Mouse (Mus musculus) limb, embryonic 14.5 days (tissue): ENCODE data around the gene Iqck. TPM values are rescaled to one million over a fixed set of nuclear protein-coding genes. Genes with fewer than 3 reads are reported as not detected.

Experiments used
- ATAC-seq: fragments of 200-750 bp; cut with Nextera tagmentation; 2 replicates; pipeline ENCODE4 v1.8.0; 2017; ENCODE audit warnings: low read depth, moderate number of reproducible peaks, moderate TSS enrichment; ENCODE audit not compliant: low FRiP score
- DNase-seq: peaks from one replicate; pipeline ENCODE4 v3.0.0-alpha.2; 2015; ENCODE audit warnings: low spot score
- H3K27ac ChIP-seq: fragments of 300-500 bp; sonication (generic); replicated peaks from 2 replicates; pipeline ENCODE4 v1.5.1; 2014; ENCODE audit warnings: low read depth, mild to moderate bottlenecking, low read length, moderate library complexity, mixed read lengths
- H3K27me3 ChIP-seq: fragments of 300-500 bp; sonication (generic); 2 replicates; pipeline ENCODE4 v1.6.1; 2014; ENCODE audit warnings: low read length, mixed read lengths; ENCODE audit not compliant: control insufficient read depth, insufficient read depth
- H3K36me3 ChIP-seq: fragments of 300-500 bp; sonication (generic); 2 replicates; pipeline ENCODE4 v1.6.1; 2014; ENCODE audit warnings: mild to moderate bottlenecking, low read length, moderate library complexity, mixed read lengths; ENCODE audit not compliant: control insufficient read depth, insufficient read depth
- H3K4me1 ChIP-seq: fragments of 300-500 bp; sonication (generic); 2 replicates; pipeline ENCODE4 v1.6.1; 2014; ENCODE audit warnings: antibody characterized with exemption, low read length, mixed read lengths; ENCODE audit not compliant: control insufficient read depth, insufficient read depth
- H3K4me2 ChIP-seq: fragments of 300-500 bp; sonication (generic); replicated peaks from 2 replicates; pipeline ENCODE4 v1.6.1; 2014; ENCODE audit warnings: low read depth, mild to moderate bottlenecking, low read length, moderate library complexity; ENCODE audit not compliant: severe bottlenecking
- H3K4me3 ChIP-seq: fragments of 300-500 bp; sonication (generic); replicated peaks from 2 replicates; pipeline ENCODE4 v1.5.1; 2014; ENCODE audit warnings: low read length
- H3K9ac ChIP-seq: fragments of 300-500 bp; sonication (generic); 2 replicates; pipeline ENCODE4 v1.6.1; 2014; ENCODE audit warnings: mild to moderate bottlenecking, low read depth, low read length, moderate library complexity; ENCODE audit not compliant: severe bottlenecking
- H3K9me3 ChIP-seq: fragments of 300-500 bp; sonication (generic); 2 replicates; pipeline ENCODE4 v1.6.1; 2016; ENCODE audit warnings: low read length; ENCODE audit not compliant: control insufficient read depth
- POLR2A ChIP-seq: fragments of 200-500 bp; IDR thresholded peaks from 2 replicates; pipeline ENCODE4 v1.8.0; 2012; ENCODE audit warnings: inconsistent platforms, mild to moderate bottlenecking, moderate library complexity, borderline replicate concordance; ENCODE audit not compliant: insufficient read depth, insufficient read length; ENCODE audit errors: extremely low read depth
- WGBS: fragments of 180-500 bp; shearing (Covaris S2); extraction: QIAGEN DNeasy Blood & Tissue Kit; methylation state at CpG from one replicate; pipeline ENCODE4 v1.1.7; 2014; 5-methylcytosine and 5-hydroxymethylcytosine counted together
- polyA plus RNA-seq, 2 experiments: library from polyadenylated mRNA; depleted of rRNA in 1 of 2; stranded (reverse) in 1 of 2; unstranded in 1 of 2; fragments of >200 nt; fragmentation: Nextera tagmentation in 1 of 2; extraction: Ambion mirVana in 1 of 2; gene quantifications; 2 replicates each; pipeline versions ENCODE4 v1.2.1 to v1.2.3; 2012 to 2014

Gene Iqck
- polyA plus RNA-seq, 2 experiments: 2.5 to 2.8 TPM

DNA sequence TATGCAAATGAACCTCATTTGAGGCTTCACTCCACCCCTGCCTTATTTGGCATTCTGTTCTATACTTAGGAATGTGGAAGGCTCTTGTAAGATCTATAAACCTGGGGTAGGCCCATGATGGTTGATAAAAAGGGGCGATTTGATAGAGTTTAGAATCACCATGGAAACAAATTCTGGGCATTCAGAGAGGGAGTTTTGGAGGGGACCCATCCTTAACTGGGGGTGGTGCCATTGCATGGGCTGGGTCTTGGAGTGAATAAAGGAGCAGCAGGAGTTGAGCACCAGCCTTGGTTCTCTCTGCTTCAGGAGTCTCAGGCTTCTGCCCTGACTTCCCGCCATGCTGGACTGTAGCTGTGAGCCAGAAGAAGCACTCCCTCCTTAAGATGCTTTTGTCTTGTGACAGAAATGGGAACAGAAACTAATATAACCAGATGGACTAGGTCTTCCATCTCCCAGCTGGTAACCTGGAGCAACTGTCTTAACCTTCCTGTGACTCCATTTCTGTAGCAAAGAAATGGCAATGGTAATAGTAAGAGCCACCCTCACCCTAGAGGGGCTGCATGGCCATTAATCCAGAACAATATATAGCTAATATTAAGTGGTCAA is 93.2 kb downstream of the Iqck start:
- WGBS: 76% methylated on average over 2 of the region's 2 CpGs
- no peaks in the 10 kb centered on the region for H3K36me3 ChIP-seq
- no peaks in the 10 kb centered on the region for H3K27me3 ChIP-seq
- no peak overlapping the region for H3K27ac ChIP-seq
- no peaks in the 10 kb centered on the region for H3K9me3 ChIP-seq
- DNase-seq (no peak), ATAC-seq (no peak)
- H3K4me2 ChIP-seq: no peak overlapping the region
- H3K9ac ChIP-seq: no peak overlapping the region
- H3K4me3 ChIP-seq: no peak overlapping the region
- TF ChIP-seq POLR2A: no peak
- H3K4me1 ChIP-seq: no peaks in the 10 kb centered on the region

DNA sequence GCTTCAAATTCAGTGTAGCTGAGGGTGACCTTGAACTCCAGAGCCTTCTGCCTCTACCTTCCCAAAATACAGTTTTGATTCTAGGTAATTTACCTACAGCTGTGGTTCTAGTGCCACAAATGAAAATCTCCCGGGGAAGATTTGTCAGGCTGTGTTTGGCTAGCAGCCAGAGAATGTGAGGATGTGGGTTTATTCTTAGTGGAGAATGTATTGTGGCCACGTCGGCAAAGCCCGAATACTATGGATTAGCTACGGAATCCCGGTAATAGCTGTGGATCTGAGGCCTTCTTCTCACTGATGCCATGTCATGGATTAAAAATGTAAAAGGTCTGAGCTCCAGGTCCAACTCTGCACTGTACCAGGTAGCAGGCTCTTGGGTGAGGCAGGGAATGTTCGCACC is 94.2 kb downstream of the Iqck start:
- DNase-seq (no peak), ATAC-seq (no peak)
- Histone ChIP-seq H3K9me3 (no peaks in the 10 kb centered on the region), H3K4me1 (no peaks in the 10 kb centered on the region), H3K4me3 (no peak overlapping the region), H3K4me2 (no peak overlapping the region), H3K27ac (no peak overlapping the region), H3K36me3 (no peaks in the 10 kb centered on the region), H3K9ac (no peak overlapping the region), H3K27me3 (no peaks in the 10 kb centered on the region)
- 49% methylated on average over 7 of the region's 7 CpGs for WGBS
- no peak for TF ChIP-seq POLR2A

DNA sequence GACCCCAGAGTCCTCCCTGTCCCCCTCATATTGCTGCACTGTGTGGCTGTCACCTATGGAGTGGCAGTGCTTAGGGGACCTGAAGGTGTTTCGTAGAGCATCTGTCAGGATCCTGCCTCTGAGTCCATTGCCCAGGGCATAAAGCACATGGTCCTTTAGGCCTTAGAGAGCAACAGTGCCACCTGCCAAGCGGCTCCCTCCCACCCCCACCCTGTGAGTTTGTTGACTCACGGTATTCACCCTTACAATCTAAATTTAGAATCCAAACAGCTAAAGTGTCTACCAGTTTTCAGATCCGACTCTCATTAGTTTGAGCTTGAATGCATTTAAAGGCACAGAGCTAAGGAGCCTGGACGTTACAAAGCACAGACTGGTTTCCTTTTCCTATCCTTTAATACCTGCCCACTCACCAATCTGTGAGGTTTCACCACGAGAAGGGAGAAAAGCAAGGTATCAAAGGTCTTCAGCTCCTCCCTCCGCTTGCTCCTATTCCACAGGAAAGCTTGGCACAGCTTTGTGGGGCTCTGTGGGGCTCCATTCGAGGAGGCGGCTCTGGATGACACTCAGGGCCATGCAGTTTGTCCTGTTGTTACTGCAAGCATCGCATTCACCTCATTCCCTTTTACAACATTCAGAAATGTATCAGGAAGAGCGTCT is 98.2 kb downstream of the Iqck start:
- H3K4me3 ChIP-seq: no peak overlapping the region
- no peak overlapping the region for H3K9ac ChIP-seq
- WGBS: 66% methylated on average over 11 of the region's 11 CpGs
- H3K4me2 ChIP-seq: no peak overlapping the region
- no peaks in the 10 kb centered on the region for H3K9me3 ChIP-seq
- ATAC-seq (no peak), DNase-seq (no peak)
- TF ChIP-seq POLR2A: no peak
- H3K27me3 ChIP-seq: no peaks in the 10 kb centered on the region
- H3K36me3 ChIP-seq: no peaks in the 10 kb centered on the region
- H3K27ac ChIP-seq: no peak overlapping the region
- no peaks in the 10 kb centered on the region for H3K4me1 ChIP-seq

DNA sequence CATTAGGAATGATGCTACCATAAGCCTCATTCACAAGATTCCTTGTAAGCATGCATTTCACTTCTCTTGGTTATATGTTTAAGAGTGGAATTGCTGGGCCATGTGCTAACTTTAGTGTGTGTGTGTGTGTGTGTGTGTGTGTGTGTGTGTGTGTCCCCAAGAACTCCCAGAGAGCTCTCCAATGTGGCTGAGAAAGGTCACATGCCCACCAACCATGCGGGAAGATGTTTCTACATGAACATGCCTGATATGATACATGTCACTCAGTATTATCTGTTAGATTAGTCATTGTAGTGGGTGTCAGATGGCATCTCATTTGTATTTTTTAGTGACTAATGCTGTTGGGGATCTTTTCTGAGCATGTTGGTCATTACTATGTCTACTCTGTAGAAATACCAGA is 99.4 kb downstream of the Iqck start:
- TF ChIP-seq POLR2A: no peak
- H3K36me3 ChIP-seq: no peaks in the 10 kb centered on the region
- H3K27me3 ChIP-seq: no peaks in the 10 kb centered on the region
- no peak overlapping the region for H3K4me2 ChIP-seq
- 96% methylated on average over 1 of the region's 1 CpGs for WGBS
- H3K9me3 ChIP-seq: no peaks in the 10 kb centered on the region
- DNase-seq: no peak
- no peak overlapping the region for H3K27ac ChIP-seq
- no peak overlapping the region for H3K4me3 ChIP-seq
- ATAC-seq: no peak
- H3K9ac ChIP-seq: no peak overlapping the region
- H3K4me1 ChIP-seq: no peaks in the 10 kb centered on the region

DNA sequence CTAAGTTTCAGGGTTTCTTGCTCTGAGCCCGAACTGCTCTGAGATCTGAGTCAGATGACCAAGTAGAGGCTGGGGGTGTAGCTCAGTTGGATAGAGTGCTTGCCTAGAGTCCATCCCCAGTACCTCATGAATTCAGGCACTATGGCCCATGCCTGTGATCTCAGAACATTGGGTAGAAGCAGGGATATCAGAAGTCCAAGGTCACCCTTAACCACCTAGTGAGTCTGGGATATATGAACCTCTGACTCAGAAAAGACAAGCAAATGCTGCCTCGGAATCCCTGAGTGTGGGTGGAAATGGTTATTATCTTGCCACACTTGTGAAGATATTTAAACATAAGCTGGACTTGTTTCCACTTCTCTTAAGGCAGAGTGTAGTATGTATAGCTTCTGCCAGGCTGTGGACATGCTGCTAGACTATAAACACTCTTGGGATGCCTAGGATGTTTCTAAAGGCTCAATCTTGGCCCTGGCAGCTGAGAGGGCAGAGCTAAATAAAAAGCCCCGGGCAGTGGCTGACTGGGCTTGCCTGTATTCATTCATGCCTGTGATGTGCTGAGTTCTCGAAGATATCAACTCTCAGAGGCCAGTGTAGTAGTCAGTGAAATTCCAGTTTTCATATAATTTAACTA is 101.2 kb downstream of the Iqck start:
- no peak for TF ChIP-seq POLR2A
- H3K36me3 ChIP-seq: no peaks in the 10 kb centered on the region
- no peak overlapping the region for H3K4me3 ChIP-seq
- WGBS: 77% methylated on average over 4 of the region's 4 CpGs
- no peaks in the 10 kb centered on the region for H3K27me3 ChIP-seq
- H3K4me2 ChIP-seq: no peak overlapping the region
- no peaks in the 10 kb centered on the region for H3K9me3 ChIP-seq
- no peak for ATAC-seq
- no peak overlapping the region for H3K27ac ChIP-seq
- H3K4me1 ChIP-seq: no peaks in the 10 kb centered on the region
- no peak overlapping the region for H3K9ac ChIP-seq
- DNase-seq: no peak
